Mouse (Mus musculus) brain, embryonic 18.5 days (tissue): ENCODE results near the gene Mdm2.

Source experiments
- DNase-seq: peaks from one replicate; pipeline ENCODE4 v3.0.0-alpha.2; 2012; ENCODE audit warnings: low read depth, low spot score

Gene Mdm2

GRCm38 (mm10) chr10:117670092-117670491 is 40.5 kb downstream of the Mdm2 start:
- DNase-seq = no peak

- DNase-seq = no peak
Observed at GRCm38 (mm10) chr10:117669449-117670090, 41.0 kb downstream of the Mdm2 start.

- no peak for DNase-seq
Observed at GRCm38 (mm10) chr10:117668546-117669300, 41.8 kb downstream of the Mdm2 start.

- no peak for DNase-seq
Observed at GRCm38 (mm10) chr10:117667663-117668507, 42.7 kb downstream of the Mdm2 start.

- DNase-seq = no peak
Observed at GRCm38 (mm10) chr10:117666947-117667630, 43.5 kb downstream of the Mdm2 start.

GRCm38 (mm10) chr10:117666361-117666760 is 44.2 kb downstream of the Mdm2 start:
- DNase-seq = no peak

- DNase-seq = no peak
Observed at GRCm38 (mm10) chr10:117665376-117666275, 44.9 kb downstream of the Mdm2 start.

- DNase-seq = no peak
Observed at GRCm38 (mm10) chr10:117664926-117665209, 45.7 kb downstream of the Mdm2 start.

- no peak for DNase-seq
Observed at GRCm38 (mm10) chr10:117664208-117664925, 46.2 kb downstream of the Mdm2 start.

GRCm38 (mm10) chr10:117663865-117664200 is 46.7 kb downstream of the Mdm2 start:
- DNase-seq = no peak

GRCm38 (mm10) chr10:117663056-117663864 is 47.3 kb downstream of the Mdm2 start:
- DNase-seq = no peak

- no peak for DNase-seq
Observed at GRCm38 (mm10) chr10:117662316-117663055, 48.1 kb downstream of the Mdm2 start.

- DNase-seq = no peak
Observed at GRCm38 (mm10) chr10:117659819-117660218, 50.7 kb downstream of the Mdm2 start.

- no peak for DNase-seq
Observed at GRCm38 (mm10) chr10:117659430-117659813, 51.1 kb downstream of the Mdm2 start.

GRCm38 (mm10) chr10:117658522-117659429 is 51.8 kb downstream of the Mdm2 start:
- no peak for DNase-seq

GRCm38 (mm10) chr10:117657659-117658306 is 52.8 kb downstream of the Mdm2 start:
- DNase-seq = no peak

- DNase-seq = no peak
Observed at GRCm38 (mm10) chr10:117656985-117657658, 53.4 kb downstream of the Mdm2 start.
